Mouse (Mus musculus): ENCODE data around the gene Smarcd2. TPM values are rescaled to one million over a fixed set of nuclear protein-coding genes. Genes with fewer than 3 reads are reported as not detected.

Smarcd2 gene
- total and polyA plus RNA-seq, 3 experiments = 94.3 to 116 (median 110) TPM

GRCm38 (mm10) chr11:106254767-106255166, 18.0 kb downstream of the Smarcd2 start:
- peaks cover 63 to 76% of the 10 kb centered on the region in 2 experiments for H3K36me3 ChIP-seq (replicated peaks in 1 of 2; ENCODE audit: control insufficient read depth in 1 of 2, insufficient read depth in 1 of 2, low read length in 1 of 2)

GRCm38 (mm10) chr11:106249326-106249725, 23.4 kb downstream of the Smarcd2 start:
- Histone ChIP-seq H3K4me1 (ENCODE audit: control insufficient read depth in 1 of 2, insufficient read depth in 2 of 2) (peaks cover 0 to 31% of the 10 kb centered on the region in 2 experiments; a peak in 2 of 4 replicates), H3K4me2 (ENCODE audit: insufficient read depth, low read depth, poor library complexity, severe bottlenecking) (no peak overlapping the region), H3K4me3 (replicated peaks in 1 of 3; ENCODE audit: low read depth in 2 of 3, low read length in 2 of 3, poor library complexity in 1 of 3) (no peak overlapping the region), H3K9ac (ENCODE audit: insufficient read depth, low read depth) (no peak overlapping the region), H3K79me2 (replicated peaks; ENCODE audit: control insufficient read depth, extremely low read depth, insufficient read depth, poor library complexity, severe bottlenecking) (peaks cover 11% of the 10 kb centered on the region), H3K27me3 (replicated peaks) (no peaks in the 10 kb centered on the region), H3K27ac (ENCODE audit: insufficient read depth, low read depth) (no peak overlapping the region), H3K36me3 (replicated peaks in 1 of 2; ENCODE audit: control insufficient read depth in 1 of 2, insufficient read depth in 1 of 2, low read length in 1 of 2) (peaks cover 89 to 98% of the 10 kb centered on the region in 2 experiments), H3K9me3 (replicated peaks; ENCODE audit: low read length) (peaks cover 5% of the 10 kb centered on the region)
- TF ChIP-seq USF2 (conservative IDR thresholded peaks at IDR 0.05; ENCODE audit: low read depth, low read length) (no peak), ELF1 (IDR thresholded peaks at IDR 0.05; ENCODE audit: low read depth, low read length) (no peak), E2F4 (IDR thresholded peaks at IDR 0.05; ENCODE audit: insufficient replicate concordance, low read depth, low read length) (no peak), POLR2AphosphoS2 (IDR thresholded peaks at IDR 0.05; ENCODE audit: low read depth, low read length) (no peak), JUND (conservative IDR thresholded peaks at IDR 0.05; ENCODE audit: low read depth, low read length) (no peak), POLR2A (IDR thresholded peaks at IDR 0.05; ENCODE audit: low read depth, low read length) (no peak), USF1 (IDR thresholded peaks at IDR 0.05; ENCODE audit: low read depth, low read length) (no peak), TBP (conservative IDR thresholded peaks at IDR 0.05; ENCODE audit: low read depth, low read length) (no peak), TCF12 (IDR thresholded peaks at IDR 0.05; ENCODE audit: low read depth, low read length) (no peak), JUN (IDR thresholded peaks at IDR 0.05; ENCODE audit: insufficient read depth, low read depth, low read length) (no peak), MEF2A (IDR thresholded peaks at IDR 0.05; ENCODE audit: borderline replicate concordance, low read depth, low read length) (no peak), ZKSCAN1 (IDR thresholded peaks at IDR 0.05; ENCODE audit: borderline replicate concordance, low read depth, low read length) (no peak), ETS1 (conservative IDR thresholded peaks at IDR 0.05; ENCODE audit: low read depth, low read length) (no peak)
- in situ Hi-C loops (cut with MboI; ENCODE audit: low pct_ligation_motif_present, low pct_unique_long_range_greater_than_20kb, low sequenced_read_pairs) = no loop called here
- DNase-seq (ENCODE audit: extremely low read depth) = no peak
- dilution Hi-C loops (cut with MboI; ENCODE audit: extremely low pct_ligation_motif_present, extremely low pct_unique_long_range_greater_than_20kb, low sequenced_read_pairs) = no loop called here

More at GRCm38 (mm10) chr11:106254767-106255166, 18.0 kb downstream of the Smarcd2 start:
- Histone ChIP-seq H3K4me2 (ENCODE audit: insufficient read depth, low read depth, poor library complexity, severe bottlenecking) (peak overlapping the region; percentile 81), H3K4me1 (ENCODE audit: control insufficient read depth in 1 of 2, insufficient read depth in 2 of 2) (peaks cover 3 to 54% of the 10 kb centered on the region in 2 experiments; a peak in 3 of 4 replicates), H3K27me3 (replicated peaks) (no peaks in the 10 kb centered on the region), H3K9ac (ENCODE audit: insufficient read depth, low read depth) (peak overlapping the region; percentile 94), H3K4me3 (replicated peaks in 1 of 3; ENCODE audit: low read depth in 2 of 3, low read length in 2 of 3, poor library complexity in 1 of 3) (peak overlapping the region; percentile 73 to 92 (median 78)), H3K27ac (ENCODE audit: insufficient read depth, low read depth) (no peak overlapping the region), H3K79me2 (replicated peaks; ENCODE audit: control insufficient read depth, extremely low read depth, insufficient read depth, poor library complexity, severe bottlenecking) (peaks cover 53% of the 10 kb centered on the region), H3K9me3 (replicated peaks; ENCODE audit: low read length) (no peaks in the 10 kb centered on the region)
- dilution Hi-C loops (cut with MboI; ENCODE audit: extremely low pct_ligation_motif_present, extremely low pct_unique_long_range_greater_than_20kb, low sequenced_read_pairs) = no loop called here
- TF ChIP-seq NRF1 (IDR thresholded peaks at IDR 0.05; ENCODE audit: low read depth, low read length) (no peak), ZKSCAN1 (IDR thresholded peaks at IDR 0.05; ENCODE audit: borderline replicate concordance, low read depth, low read length) (no peak), MAFK (IDR thresholded peaks at IDR 0.05; ENCODE audit: insufficient replicate concordance, low read length) (no peak), SIN3A (IDR thresholded peaks at IDR 0.05; ENCODE audit: low read length) (no peak), IRF4 (IDR thresholded peaks at IDR 0.05; ENCODE audit: low read depth, low read length) (no peak), BHLHE40 (IDR thresholded peaks at IDR 0.05; ENCODE audit: low read depth, low read length) (no peak), CHD1 (IDR thresholded peaks at IDR 0.05; ENCODE audit: low read depth, low read length) (no peak)
- in situ Hi-C loops (cut with MboI; ENCODE audit: low pct_ligation_motif_present, low pct_unique_long_range_greater_than_20kb, low sequenced_read_pairs) = loop anchor here (5.0 kb wide), 1 partner anchor 32 kb away; no protein-coding TSS in a partner anchor
- DNase-seq (ENCODE audit: extremely low read depth) = no peak
